Mouse (Mus musculus): Measurements from ENCODE around the gene Ankrd13d. TPM values are rescaled to one million over a fixed set of nuclear protein-coding genes. Genes with fewer than 3 reads are reported as not detected.

Gene Ankrd13d
- polyA plus RNA-seq, 1 experiment: 5.7 TPM

- no peak for TF ChIP-seq CTCF (IDR thresholded peaks at IDR 0.05; ENCODE audit: borderline replicate concordance, insufficient read depth, low read length)
- no peak for TF ChIP-seq POLR2A (IDR thresholded peaks at IDR 0.05; ENCODE audit: low read depth, low read length)
- H3K4me1 ChIP-seq (ENCODE audit: control insufficient read depth, insufficient read depth, low read length): 0 out of 2 replicates have a peak, but pooled peaks cover 2% of the 10 kb centered on the region
- H3K27ac ChIP-seq (ENCODE audit: insufficient read depth, low read length): no peak overlapping the region
- no peak overlapping the region for H3K4me3 ChIP-seq (ENCODE audit: insufficient read depth, low read length)
Observed at GRCm38 (mm10) chr19:4317181-4317580, 34.2 kb upstream of the Ankrd13d start.

DNA sequence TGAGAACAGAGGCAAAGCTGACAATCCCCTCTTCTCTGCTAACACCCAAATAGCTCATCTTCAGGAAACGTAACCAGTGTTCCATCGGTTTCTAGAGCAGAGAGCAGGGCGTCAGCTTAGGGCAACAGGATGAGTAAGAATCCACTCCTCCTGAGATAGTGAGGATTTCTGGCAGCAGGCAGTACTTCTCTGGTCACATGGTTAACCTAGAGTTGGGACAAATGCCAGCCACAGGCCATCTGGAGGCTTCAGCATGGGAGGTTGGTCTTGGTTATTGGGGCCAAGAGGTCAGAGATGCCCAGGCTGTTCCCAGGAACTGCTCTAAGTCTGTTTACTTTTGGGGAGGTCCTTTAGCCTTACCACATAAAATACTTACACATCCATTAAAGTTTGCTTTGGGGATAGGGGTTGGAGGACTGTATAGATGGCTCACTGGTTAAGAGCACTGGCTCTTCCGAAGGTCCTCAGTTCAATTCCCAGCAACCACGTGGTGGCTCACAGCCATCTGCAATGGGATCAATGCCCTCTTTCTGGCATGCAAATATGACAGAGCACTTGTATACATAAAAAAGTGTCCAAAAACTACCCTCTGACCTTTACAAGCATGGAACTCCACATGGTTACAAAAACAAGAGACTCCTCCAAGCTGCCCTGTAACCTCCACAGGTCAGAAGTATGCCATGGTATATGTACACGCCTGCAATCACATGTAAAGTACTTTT, 32.4 kb upstream of the Ankrd13d start:
- H3K27ac ChIP-seq (ENCODE audit: insufficient read depth, low read length): no peak overlapping the region
- 0 out of 2 replicates have a peak, but pooled peaks cover 2% of the 10 kb centered on the region for H3K4me1 ChIP-seq (ENCODE audit: control insufficient read depth, insufficient read depth, low read length)
- H3K4me3 ChIP-seq (ENCODE audit: insufficient read depth, low read length): no peak overlapping the region
- TF ChIP-seq POLR2A (IDR thresholded peaks at IDR 0.05; ENCODE audit: low read depth, low read length) (no peak), CTCF (IDR thresholded peaks at IDR 0.05; ENCODE audit: borderline replicate concordance, insufficient read depth, low read length) (no peak)

DNA sequence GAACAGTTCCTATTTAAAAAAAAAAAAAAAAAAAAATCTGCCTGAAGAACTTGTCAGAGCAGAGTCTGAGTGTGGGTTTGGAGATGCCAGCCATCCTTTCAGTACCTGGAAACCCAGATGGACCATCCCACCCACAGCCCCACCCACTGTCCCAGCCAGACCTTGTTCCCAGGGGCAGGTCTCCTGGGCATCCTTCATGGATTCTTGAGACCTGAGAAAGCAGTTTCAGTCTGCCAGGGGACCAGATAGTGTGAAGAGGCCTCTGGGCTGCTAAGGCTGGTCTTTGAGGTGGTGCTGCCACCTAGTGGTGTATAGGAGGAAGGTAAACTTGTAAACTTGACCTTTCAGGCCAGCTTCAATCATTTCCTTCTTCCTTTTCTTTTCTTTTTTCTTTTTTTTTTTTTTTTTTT, 26.8 kb upstream of the Ankrd13d start:
- TF ChIP-seq POLR2A (IDR thresholded peaks at IDR 0.05; ENCODE audit: low read depth, low read length) (no peak), CTCF (IDR thresholded peaks at IDR 0.05; ENCODE audit: borderline replicate concordance, insufficient read depth, low read length) (peak; percentile 48; the same call in 1 of the 2 replicates)
- no peak overlapping the region for H3K27ac ChIP-seq (ENCODE audit: insufficient read depth, low read length)

GRCm38 (mm10) chr19:4309302-4309701, 26.4 kb upstream of the Ankrd13d start:
- no peak overlapping the region for H3K27ac ChIP-seq (ENCODE audit: insufficient read depth, low read length)
- peaks cover 4% of the 10 kb centered on the region for H3K4me1 ChIP-seq (ENCODE audit: control insufficient read depth, insufficient read depth, low read length)
- H3K4me3 ChIP-seq (ENCODE audit: insufficient read depth, low read length): no peak overlapping the region
- TF ChIP-seq CTCF (IDR thresholded peaks at IDR 0.05; ENCODE audit: borderline replicate concordance, insufficient read depth, low read length) (no peak), POLR2A (IDR thresholded peaks at IDR 0.05; ENCODE audit: low read depth, low read length) (no peak)

More for the DNA sequence above, 26.8 kb upstream of the Ankrd13d start:
- Histone ChIP-seq H3K4me3 (ENCODE audit: insufficient read depth, low read length) (no peak overlapping the region), H3K4me1 (ENCODE audit: control insufficient read depth, insufficient read depth, low read length) (peaks cover 2% of the 10 kb centered on the region)

- Histone ChIP-seq H3K4me3 (ENCODE audit: insufficient read depth, low read length) (peak within 1 kb of the TSS; percentile 66), H3K27ac (ENCODE audit: insufficient read depth, low read length) (no peak within 1 kb of the TSS), H3K4me1 (ENCODE audit: control insufficient read depth, insufficient read depth, low read length) (peaks cover 17% of the 10 kb centered on the region)
- TF ChIP-seq CTCF (IDR thresholded peaks at IDR 0.05; ENCODE audit: borderline replicate concordance, insufficient read depth, low read length): 0 out of 2 replicates have a peak, but pooled peaks have one; percentile 32
- no peak; the same call in 1 of the 2 replicates for TF ChIP-seq POLR2A (IDR thresholded peaks at IDR 0.05; ENCODE audit: low read depth, low read length)
Observed at GRCm38 (mm10) chr19:4306190-4306577, 23.2 kb upstream of the Ankrd13d start, which contains the start of gene Grk2. Grk2 (minus strand) TSS chr19:4306222.

DNA sequence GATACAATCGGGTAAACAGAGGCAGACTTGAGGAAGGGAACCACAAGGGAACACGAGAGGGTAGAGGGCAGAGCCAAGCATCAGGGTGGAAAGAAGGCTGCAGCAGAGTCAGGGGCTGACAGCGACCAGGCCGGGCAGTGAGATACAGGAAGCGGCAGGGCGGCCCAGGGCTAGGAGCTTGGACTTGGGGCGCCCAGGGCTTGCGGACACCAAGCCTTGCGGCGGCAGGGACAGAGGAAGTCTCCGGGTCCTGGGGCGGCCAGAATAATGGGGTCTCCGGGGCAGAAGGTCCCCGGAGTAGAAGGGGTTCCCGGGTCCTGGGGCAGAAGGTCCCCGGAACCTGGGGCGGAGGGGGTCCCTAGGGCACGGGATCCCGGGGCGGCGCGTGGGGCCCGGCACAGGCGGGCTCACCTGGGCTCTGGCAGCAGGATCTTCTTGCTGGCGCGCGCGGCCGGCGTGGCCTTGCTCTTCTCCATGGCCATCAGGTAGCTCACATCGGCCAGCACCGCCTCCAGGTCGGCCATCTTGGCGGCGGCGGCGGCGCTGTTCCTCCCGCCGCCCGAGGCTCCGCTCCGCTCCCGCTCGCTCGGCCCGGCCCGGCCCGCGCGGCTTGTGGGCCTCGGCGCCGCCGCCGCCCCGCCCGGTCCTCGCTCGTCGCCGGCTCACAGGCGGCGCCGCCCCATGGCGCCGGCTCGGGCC, 22.7 kb upstream of the Ankrd13d start:
- TF ChIP-seq POLR2A (IDR thresholded peaks at IDR 0.05; ENCODE audit: low read depth, low read length): no peak
- no peak for TF ChIP-seq CTCF (IDR thresholded peaks at IDR 0.05; ENCODE audit: borderline replicate concordance, insufficient read depth, low read length)
- H3K27ac ChIP-seq (ENCODE audit: insufficient read depth, low read length): no peak overlapping the region
- peak overlapping the region; percentile 66 for H3K4me3 ChIP-seq (ENCODE audit: insufficient read depth, low read length)
- H3K4me1 ChIP-seq (ENCODE audit: control insufficient read depth, insufficient read depth, low read length): peaks cover 17% of the 10 kb centered on the region

DNA sequence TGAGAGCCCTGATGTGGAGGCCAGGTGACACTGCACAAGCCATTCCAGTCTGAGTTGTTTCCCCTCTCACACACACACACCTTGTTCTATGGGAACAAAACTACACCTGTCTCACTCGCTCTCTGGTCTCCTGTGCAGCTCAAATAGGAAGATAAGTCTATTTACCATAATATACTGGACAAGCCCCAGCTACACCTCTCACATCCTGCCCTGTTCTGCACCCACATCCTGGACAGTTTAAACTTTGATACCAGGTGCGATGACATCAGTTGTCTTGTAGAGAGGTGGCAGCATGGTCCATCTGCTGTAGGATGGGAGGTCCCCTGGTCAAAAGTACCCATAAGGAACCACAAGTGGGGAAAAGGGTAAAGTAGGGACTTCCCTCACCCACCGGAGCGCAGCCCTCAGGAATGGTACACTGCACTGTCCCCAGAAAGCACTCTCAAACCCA, 22.0 kb upstream of the Ankrd13d start:
- Histone ChIP-seq H3K4me3 (ENCODE audit: insufficient read depth, low read length) (peak overlapping the region; percentile 66), H3K4me1 (ENCODE audit: control insufficient read depth, insufficient read depth, low read length) (peaks cover 17% of the 10 kb centered on the region), H3K27ac (ENCODE audit: insufficient read depth, low read length) (no peak overlapping the region)
- TF ChIP-seq POLR2A (IDR thresholded peaks at IDR 0.05; ENCODE audit: low read depth, low read length) (no peak), CTCF (IDR thresholded peaks at IDR 0.05; ENCODE audit: borderline replicate concordance, insufficient read depth, low read length) (no peak)

DNA sequence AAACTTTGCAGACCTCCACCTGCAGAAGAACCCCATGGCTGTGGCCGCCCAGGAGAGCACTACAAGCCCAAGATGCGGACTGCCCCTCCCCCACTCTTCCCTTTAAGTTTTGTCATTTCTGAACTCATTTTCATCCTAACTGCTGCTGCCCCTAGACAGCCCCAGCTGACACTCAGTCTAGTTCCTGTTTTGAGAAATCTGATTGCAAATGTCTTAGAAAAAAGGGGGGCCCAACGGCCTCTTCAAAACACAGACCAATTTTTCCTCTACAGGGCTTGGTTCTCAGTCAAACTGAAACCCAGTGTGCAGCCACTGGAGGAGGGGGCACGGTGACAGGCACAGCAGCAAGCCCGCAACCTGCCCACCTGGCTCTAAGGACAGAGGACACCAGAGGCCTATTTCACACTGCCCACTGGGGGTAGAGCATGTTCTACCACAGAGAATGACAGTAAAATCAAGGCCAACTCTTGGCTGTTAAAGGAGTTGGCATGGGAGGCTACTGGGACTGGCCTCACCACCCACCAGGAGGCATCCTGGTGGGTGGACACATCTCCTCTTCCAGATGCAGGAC, 21.4 kb upstream of the Ankrd13d start:
- H3K4me3 ChIP-seq (ENCODE audit: insufficient read depth, low read length): peak overlapping the region; percentile 66
- TF ChIP-seq POLR2A (IDR thresholded peaks at IDR 0.05; ENCODE audit: low read depth, low read length) (no peak), CTCF (IDR thresholded peaks at IDR 0.05; ENCODE audit: borderline replicate concordance, insufficient read depth, low read length) (no peak)
- H3K27ac ChIP-seq (ENCODE audit: insufficient read depth, low read length): no peak overlapping the region
- peaks cover 17% of the 10 kb centered on the region for H3K4me1 ChIP-seq (ENCODE audit: control insufficient read depth, insufficient read depth, low read length)

DNA sequence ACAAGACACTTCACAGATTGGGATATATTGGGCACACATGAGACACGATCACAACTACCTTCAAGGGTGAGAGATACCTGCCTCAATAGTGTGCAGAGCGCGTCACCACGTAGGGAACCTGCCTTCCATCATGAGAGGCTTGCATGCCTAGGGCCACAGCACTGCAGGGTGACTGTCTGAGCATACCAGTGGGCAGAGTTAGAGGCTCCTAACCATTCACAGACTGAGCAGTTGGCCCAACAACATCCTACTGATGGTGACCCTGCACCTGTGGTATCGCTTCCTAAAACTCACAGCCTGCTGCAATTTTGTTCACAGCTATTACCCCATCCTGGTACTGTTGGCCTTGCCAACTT, 20.7 kb upstream of the Ankrd13d start:
- Histone ChIP-seq H3K4me3 (ENCODE audit: insufficient read depth, low read length) (no peak overlapping the region), H3K27ac (ENCODE audit: insufficient read depth, low read length) (no peak overlapping the region), H3K4me1 (ENCODE audit: control insufficient read depth, insufficient read depth, low read length) (peaks cover 17% of the 10 kb centered on the region)
- TF ChIP-seq POLR2A (IDR thresholded peaks at IDR 0.05; ENCODE audit: low read depth, low read length) (no peak), CTCF (IDR thresholded peaks at IDR 0.05; ENCODE audit: borderline replicate concordance, insufficient read depth, low read length) (no peak)
